Mouse (Mus musculus) embryonic facial prominence, embryonic 11.5 days (tissue): ENCODE measurements around the gene Rhod. TPM values are rescaled to one million over a fixed set of nuclear protein-coding genes. Genes with fewer than 3 reads are reported as not detected.

Experiments used
- ATAC-seq: fragments of 200-750 bp; cut with Nextera tagmentation; replicated peaks from 2 replicates; pipeline ENCODE4 v1.8.0; 2017; ENCODE audit warnings: low read depth; ENCODE audit not compliant: insufficient number of reproducible peaks, low FRiP score, low TSS enrichment
- DNase-seq: peaks from one replicate; pipeline ENCODE4 v3.0.0-alpha.2; 2015; ENCODE audit warnings: low spot score
- H3K27ac ChIP-seq: fragments of 300-500 bp; sonication (generic); replicated peaks from 2 replicates; pipeline ENCODE4 v1.5.1; 2014; ENCODE audit warnings: mild to moderate bottlenecking, low read depth, low read length, control low read depth
- H3K27me3 ChIP-seq: fragments of 300-500 bp; sonication (generic); 2 replicates; pipeline ENCODE4 v1.6.1; 2014; ENCODE audit warnings: mild to moderate bottlenecking, low read length, moderate library complexity, mixed read lengths; ENCODE audit not compliant: control insufficient read depth, insufficient read depth
- H3K36me3 ChIP-seq: fragments of 300-500 bp; sonication (generic); replicated peaks from 2 replicates; pipeline ENCODE4 v1.6.1; 2014; ENCODE audit warnings: low read depth, mild to moderate bottlenecking, low read length, moderate library complexity, mixed read lengths; ENCODE audit not compliant: control insufficient read depth, insufficient read depth
- H3K4me1 ChIP-seq: fragments of 300-500 bp; sonication (generic); 2 replicates; pipeline ENCODE4 v1.6.1; 2014; ENCODE audit warnings: low read length, mixed read lengths; ENCODE audit not compliant: control insufficient read depth, insufficient read depth
- H3K4me2 ChIP-seq: fragments of 300-500 bp; sonication (generic); 2 replicates; pipeline ENCODE4 v1.6.1; 2014; ENCODE audit warnings: low read depth, mild to moderate bottlenecking, control low read depth, low read length, moderate library complexity
- H3K4me3 ChIP-seq: fragments of 300-500 bp; sonication (generic); 2 replicates; pipeline ENCODE4 v1.5.1; 2014; ENCODE audit warnings: low read depth, low read length, control low read depth
- H3K9ac ChIP-seq: fragments of 300-500 bp; sonication (generic); replicated peaks from 2 replicates; pipeline ENCODE4 v1.6.1; 2014; ENCODE audit warnings: mild to moderate bottlenecking, control low read depth, low read length
- H3K9me3 ChIP-seq: fragments of 300-500 bp; sonication (generic); replicated peaks from 2 replicates; pipeline ENCODE4 v1.6.1; 2016; ENCODE audit warnings: mild to moderate bottlenecking, low read length, inconsistent platforms, mixed read lengths; ENCODE audit not compliant: control insufficient read depth
- WGBS: fragments of 180-500 bp; shearing (Covaris S2); extraction: QIAGEN DNeasy Blood & Tissue Kit; methylation state at CpG from one replicate; pipeline ENCODE4 v1.1.7; 2014; 5-methylcytosine and 5-hydroxymethylcytosine counted together
- polyA plus RNA-seq: library from polyadenylated mRNA; unstranded; fragments of >200 nt; fragmentation: Nextera tagmentation; extraction: Ambion mirVana; gene quantifications from 2 replicates; pipeline ENCODE4 v1.2.1, GENCODE M21; 2014

The Rhod gene
- polyA plus RNA-seq, 1 experiment from 2014 or later: 39.8 TPM

DNA sequence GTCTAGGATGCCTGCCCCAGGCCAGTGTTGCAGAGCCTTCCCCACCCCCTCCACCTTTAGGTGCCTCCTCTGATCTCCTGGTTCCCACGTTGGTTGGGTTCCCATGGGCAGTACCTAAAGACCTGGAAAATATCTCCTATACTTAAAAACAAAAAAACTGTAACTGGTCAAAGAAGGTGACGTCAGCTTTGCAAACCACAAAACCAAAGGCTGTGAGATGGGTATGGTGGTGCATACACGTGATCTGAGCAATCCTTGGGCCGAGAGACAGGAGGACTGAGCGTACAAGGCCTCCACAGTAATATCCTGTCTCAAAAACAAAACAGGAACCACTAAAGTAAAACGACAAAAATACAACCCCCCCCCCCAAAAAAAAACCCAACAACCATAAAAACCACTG, 1.3 kb downstream of the Rhod start:
- no peak overlapping the region for H3K4me2 ChIP-seq
- no peak overlapping the region for H3K9ac ChIP-seq

DNA sequence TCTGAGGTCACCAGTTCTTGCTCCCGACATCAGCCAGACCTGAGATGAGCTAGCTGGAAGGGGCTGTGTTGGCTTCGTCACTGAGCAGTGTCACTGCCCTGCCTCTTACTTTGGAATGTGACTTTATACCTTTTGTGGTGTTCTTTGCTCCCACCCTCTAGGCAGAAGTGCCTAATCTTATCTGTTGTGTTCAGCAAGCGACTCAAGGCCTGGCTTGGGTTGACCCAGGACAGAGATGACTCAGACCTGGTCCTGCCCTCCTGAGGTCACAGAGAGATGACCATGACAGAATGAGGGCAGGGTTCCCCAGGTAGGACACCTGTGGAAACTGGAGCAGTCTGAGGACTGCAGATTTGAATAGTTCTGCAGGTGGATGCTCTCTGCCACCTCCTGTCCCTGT, 3.0 kb downstream of the Rhod start:
- no peak for DNase-seq
- Histone ChIP-seq H3K4me2 (no peak overlapping the region), H3K27ac (no peak overlapping the region), H3K4me1 (peaks cover 5% of the 10 kb centered on the region; the same call in 1 of the 2 replicates), H3K36me3 (no peaks in the 10 kb centered on the region), H3K27me3 (no peaks in the 10 kb centered on the region), H3K4me3 (no peak overlapping the region), H3K9ac (no peak overlapping the region), H3K9me3 (no peaks in the 10 kb centered on the region)
- no peak for ATAC-seq
- WGBS: 84% methylated on average over 3 of the region's 3 CpGs

More for the DNA sequence above, 1.3 kb downstream of the Rhod start:
- WGBS: 72% methylated on average over 6 of the region's 6 CpGs
- ATAC-seq: no peak
- Histone ChIP-seq H3K9me3 (no peaks in the 10 kb centered on the region), H3K27me3 (no peaks in the 10 kb centered on the region), H3K27ac (no peak overlapping the region), H3K36me3 (no peaks in the 10 kb centered on the region), H3K4me3 (no peak overlapping the region), H3K4me1 (peaks cover 5% of the 10 kb centered on the region; the same call in 1 of the 2 replicates)
- DNase-seq: no peak

DNA sequence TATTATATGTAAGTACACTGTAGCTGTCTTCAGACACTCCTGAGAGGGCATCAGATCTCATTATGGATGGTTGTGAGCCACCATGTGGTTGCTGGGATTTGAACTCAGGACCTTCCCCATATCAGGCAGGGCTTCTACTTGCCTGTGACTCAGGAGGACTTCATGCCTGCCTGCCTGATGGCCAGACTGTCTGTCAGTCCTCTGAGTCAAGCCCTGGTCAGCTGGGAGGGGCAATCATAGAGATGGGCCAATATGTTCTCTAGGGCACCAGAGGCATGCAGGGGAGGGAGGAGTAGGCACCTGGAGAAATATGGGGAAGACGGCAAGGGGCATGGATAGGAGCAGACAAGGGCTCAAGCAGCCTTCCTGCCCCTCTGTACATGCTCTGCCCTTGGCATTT, 4.2 kb downstream of the Rhod start:
- no peak overlapping the region for H3K4me3 ChIP-seq
- peaks cover 3% of the 10 kb centered on the region; the same call in 1 of the 2 replicates for H3K4me1 ChIP-seq
- no peaks in the 10 kb centered on the region for H3K9me3 ChIP-seq
- no peaks in the 10 kb centered on the region for H3K27me3 ChIP-seq
- H3K27ac ChIP-seq: no peak overlapping the region
- WGBS: 90% methylated on average over 1 of the region's 1 CpGs
- DNase-seq (no peak), ATAC-seq (no peak)
- no peak overlapping the region for H3K9ac ChIP-seq
- no peak overlapping the region for H3K4me2 ChIP-seq
- no peaks in the 10 kb centered on the region for H3K36me3 ChIP-seq

DNA sequence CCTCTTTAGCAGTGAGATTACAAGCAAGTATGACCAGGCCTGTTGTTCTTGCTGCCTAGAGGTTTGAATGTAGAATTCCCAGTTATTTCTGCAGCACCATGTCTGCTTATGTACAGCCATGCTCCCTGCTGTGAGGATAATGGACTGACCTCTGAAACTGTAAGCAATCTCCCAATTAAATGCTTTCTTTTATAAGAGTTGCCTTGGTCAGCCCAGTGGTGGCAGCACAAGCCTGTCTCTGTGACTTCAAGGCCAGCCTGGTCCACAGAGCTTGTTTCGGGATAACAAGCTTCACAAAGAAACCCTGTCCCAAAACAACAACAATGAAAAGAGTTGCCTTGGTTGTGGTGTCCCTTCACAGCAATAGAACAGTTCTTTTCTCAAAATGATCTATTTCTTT, 5.5 kb downstream of the Rhod start:
- ATAC-seq: no peak
- Histone ChIP-seq H3K4me3 (no peak overlapping the region), H3K9me3 (no peaks in the 10 kb centered on the region), H3K9ac (no peak overlapping the region), H3K27ac (no peak overlapping the region), H3K4me1 (no peaks in the 10 kb centered on the region), H3K36me3 (no peaks in the 10 kb centered on the region), H3K27me3 (no peaks in the 10 kb centered on the region), H3K4me2 (no peak overlapping the region)
- WGBS: 76% methylated on average over 1 of the region's 1 CpGs
- no peak for DNase-seq

GRCm38 (mm10) chr19:4430091-4430620, 9.1 kb downstream of the Rhod start:
- Histone ChIP-seq H3K36me3 (no peaks in the 10 kb centered on the region; the same call in 1 of the 2 replicates), H3K27ac (no peak overlapping the region), H3K4me1 (no peaks in the 10 kb centered on the region), H3K9me3 (no peaks in the 10 kb centered on the region), H3K4me2 (no peak overlapping the region), H3K4me3 (no peak overlapping the region), H3K27me3 (no peaks in the 10 kb centered on the region), H3K9ac (no peak overlapping the region)
- ATAC-seq (no peak), DNase-seq (no peak)
- WGBS: 90% methylated on average over 4 of the region's 4 CpGs

- H3K27me3 ChIP-seq: no peaks in the 10 kb centered on the region
- no peak overlapping the region for H3K9ac ChIP-seq
- H3K4me1 ChIP-seq: no peaks in the 10 kb centered on the region
- no peak overlapping the region for H3K27ac ChIP-seq
- H3K36me3 ChIP-seq: no peaks in the 10 kb centered on the region; the same call in 1 of the 2 replicates
- ATAC-seq (no peak), DNase-seq (peak; percentile 65)
- H3K4me2 ChIP-seq: no peak overlapping the region
- 76% methylated on average over 19 of the region's 19 CpGs for WGBS
- no peak overlapping the region for H3K4me3 ChIP-seq
- no peaks in the 10 kb centered on the region for H3K9me3 ChIP-seq
These were observed 13.4 kb downstream of the Rhod start for GRCm38 (mm10) chr19:4425610-4426366.

DNA sequence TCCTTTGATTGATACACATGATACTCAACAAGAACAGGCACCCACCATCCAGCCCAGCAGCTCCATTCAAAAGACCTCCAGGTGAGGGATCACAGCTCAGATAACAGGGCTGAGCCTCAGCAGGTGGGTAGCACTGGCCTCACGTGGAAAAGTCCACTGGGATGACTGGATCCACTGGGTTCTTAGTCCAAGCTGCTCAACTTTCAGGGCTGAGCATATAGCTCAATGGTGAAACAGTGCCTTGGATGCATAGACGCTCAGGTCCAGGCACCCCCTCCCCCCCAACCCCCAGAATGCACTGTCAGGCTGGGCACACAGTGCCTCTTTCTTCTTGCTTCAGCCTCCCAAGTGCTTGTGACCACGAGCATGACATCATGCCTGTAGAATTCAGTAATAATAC, 16.2 kb downstream of the Rhod start:
- H3K4me3 ChIP-seq: no peak overlapping the region
- H3K9ac ChIP-seq: no peak overlapping the region
- ATAC-seq (no peak), DNase-seq (no peak)
- H3K27ac ChIP-seq: no peak overlapping the region
- WGBS: 80% methylated on average over 3 of the region's 3 CpGs
- H3K4me2 ChIP-seq: no peak overlapping the region
- no peaks in the 10 kb centered on the region for H3K27me3 ChIP-seq
- no peaks in the 10 kb centered on the region for H3K9me3 ChIP-seq
- H3K36me3 ChIP-seq: no peaks in the 10 kb centered on the region; the same call in 1 of the 2 replicates
- no peaks in the 10 kb centered on the region for H3K4me1 ChIP-seq

DNA sequence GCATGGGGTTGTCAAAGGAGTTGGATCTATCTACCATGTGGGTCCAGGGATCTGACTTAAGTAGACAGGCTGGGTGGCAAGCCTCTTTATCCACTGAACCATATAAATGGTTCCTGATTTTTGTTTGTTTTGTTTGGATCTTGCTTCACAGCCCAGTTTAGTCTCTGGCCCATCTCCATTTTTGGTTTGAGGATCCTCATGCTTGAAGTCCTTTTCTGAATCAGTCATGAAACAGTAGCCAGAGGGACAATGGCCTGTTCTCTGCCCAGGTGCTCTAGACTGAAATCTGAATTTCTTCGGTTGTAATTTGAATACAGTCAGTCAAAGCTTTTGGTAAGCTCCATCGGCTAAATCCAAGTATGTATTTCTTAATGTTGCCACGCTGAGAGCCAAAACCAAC, 16.7 kb downstream of the Rhod start:
- H3K4me2 ChIP-seq: no peak overlapping the region
- no peaks in the 10 kb centered on the region for H3K4me1 ChIP-seq
- no peaks in the 10 kb centered on the region for H3K27me3 ChIP-seq
- H3K9me3 ChIP-seq: no peaks in the 10 kb centered on the region
- no peak overlapping the region for H3K27ac ChIP-seq
- H3K4me3 ChIP-seq: no peak overlapping the region
- DNase-seq (no peak), ATAC-seq (no peak)
- H3K36me3 ChIP-seq: no peaks in the 10 kb centered on the region; the same call in 1 of the 2 replicates
- H3K9ac ChIP-seq: no peak overlapping the region
- 93% methylated on average over 3 of the region's 3 CpGs for WGBS
